Mouse (Mus musculus): ENCODE measurements around the gene Cul7.

Gene Cul7

GRCm38 (mm10) chr17:46650232-46651031 is at the start of gene Cul7:
Gene Cul7 (plus strand): TSS chr17:46650337.
- peak; percentile 96 to 98 for DNase-seq

GRCm38 (mm10) chr17:46600569-46600968 is 49.6 kb upstream of the Cul7 start:
- DNase-seq: no peak

GRCm38 (mm10) chr17:46602212-46602611 is 47.9 kb upstream of the Cul7 start:
- no peak for DNase-seq

- no peak for DNase-seq
Observed at GRCm38 (mm10) chr17:46603229-46603628, 46.9 kb upstream of the Cul7 start.

GRCm38 (mm10) chr17:46605126-46605525 is 45.0 kb upstream of the Cul7 start:
- DNase-seq: no peak

- no peak for DNase-seq
Observed at GRCm38 (mm10) chr17:46605987-46606386, 44.1 kb upstream of the Cul7 start.

- no peak for DNase-seq
Observed at GRCm38 (mm10) chr17:46609721-46610514, 40.2 kb upstream of the Cul7 start.

- DNase-seq: no peak
Observed at GRCm38 (mm10) chr17:46611316-46611715, 38.8 kb upstream of the Cul7 start.

GRCm38 (mm10) chr17:46612189-46612588 is 37.9 kb upstream of the Cul7 start:
- DNase-seq: no peak

- DNase-seq: no peak
Observed at GRCm38 (mm10) chr17:46612820-46613219, 37.3 kb upstream of the Cul7 start.

GRCm38 (mm10) chr17:46613229-46613628 is 36.9 kb upstream of the Cul7 start:
- DNase-seq: no peak

- no peak for DNase-seq
Observed at GRCm38 (mm10) chr17:46617799-46618198, 32.3 kb upstream of the Cul7 start.

GRCm38 (mm10) chr17:46618394-46618768 is 31.8 kb upstream of the Cul7 start:
- DNase-seq: no peak

GRCm38 (mm10) chr17:46618769-46619682 is 31.1 kb upstream of the Cul7 start:
- no peak for DNase-seq

- no peak for DNase-seq
Observed at GRCm38 (mm10) chr17:46619683-46620357, 30.3 kb upstream of the Cul7 start.

GRCm38 (mm10) chr17:46621324-46621723 is 28.8 kb upstream of the Cul7 start:
- peak; percentile 81 to 82 for DNase-seq

GRCm38 (mm10) chr17:46622269-46622668 is 27.9 kb upstream of the Cul7 start:
- DNase-seq: no peak

GRCm38 (mm10) chr17:46623819-46624557 is 26.1 kb upstream of the Cul7 start:
- DNase-seq: peak; percentile 47 to 52

- peak in 1 of 2 experiments; percentile 42 for DNase-seq
Observed at GRCm38 (mm10) chr17:46624598-46624997, 25.5 kb upstream of the Cul7 start.

GRCm38 (mm10) chr17:46627409-46627808 is 22.7 kb upstream of the Cul7 start:
- DNase-seq: no peak

GRCm38 (mm10) chr17:46628471-46628790 is 21.7 kb upstream of the Cul7 start:
- DNase-seq: peak; percentile 73 to 75
